Mouse (Mus musculus): Measurements from ENCODE around the gene Tns1.

Tns1 gene

GRCm38 (mm10) chr1:73862323-73863073 lies 261.8 kb downstream of the Tns1 start:
- no peak for DNase-seq (ENCODE audit: low read depth, low spot score)

- DNase-seq (ENCODE audit: low read depth, low spot score): no peak
Observed at GRCm38 (mm10) chr1:73860421-73860820, 263.8 kb downstream of the Tns1 start.
